Mouse (Mus musculus) lung, postnatal 4 days (tissue): Measurements from ENCODE around the gene Bcar3.
"Not testable (repeated sequence)": the region's sequence is repeated elsewhere in the genome, so short reads cannot be mapped to it uniquely, and the experiment has no call there.

Source experiments
- DNase-seq, 2 experiments: peaks; one replicate each; pipeline ENCODE4 v3.0.0; 2021

Bcar3 gene

DNA sequence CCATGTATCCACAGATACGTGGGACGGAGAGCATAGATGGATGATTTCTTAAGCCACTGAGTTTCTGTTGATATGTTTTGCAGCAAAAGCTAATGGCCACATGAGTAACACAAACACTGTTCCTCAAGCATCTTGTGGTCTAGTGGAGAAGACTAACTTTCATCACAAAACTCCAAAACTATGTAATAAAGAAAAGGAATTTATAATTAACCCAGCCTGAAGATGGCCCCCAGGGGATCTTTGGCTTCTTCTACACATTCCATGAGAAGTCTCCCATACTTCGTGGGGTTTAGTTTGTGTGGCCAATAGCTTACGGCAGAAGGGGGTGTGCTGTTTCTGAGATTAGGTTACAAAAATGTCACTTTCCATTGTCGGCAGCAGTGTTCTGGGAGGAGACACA lies 92.5 kb downstream of the Bcar3 start:
- no peak for DNase-seq

DNA sequence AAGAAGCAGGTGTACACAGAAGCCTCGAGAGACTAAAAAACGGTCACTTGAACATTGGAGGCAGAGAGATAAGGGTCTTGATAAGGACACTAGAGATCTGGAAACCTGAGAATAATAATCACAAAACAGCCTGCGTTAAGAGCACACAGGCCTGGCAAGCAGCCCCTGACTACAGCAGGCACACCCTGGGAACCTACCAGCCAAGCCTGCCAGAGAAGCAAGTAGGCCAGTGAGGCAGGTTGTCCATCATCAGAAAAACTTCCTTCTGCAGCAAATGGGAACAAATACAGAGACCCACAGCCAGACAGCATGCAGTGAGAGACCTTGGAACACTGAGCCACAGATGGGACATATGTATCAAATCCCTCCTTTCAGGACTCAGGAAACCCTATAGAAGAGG lies 93.8 kb downstream of the Bcar3 start:
- DNase-seq = no peak

DNA sequence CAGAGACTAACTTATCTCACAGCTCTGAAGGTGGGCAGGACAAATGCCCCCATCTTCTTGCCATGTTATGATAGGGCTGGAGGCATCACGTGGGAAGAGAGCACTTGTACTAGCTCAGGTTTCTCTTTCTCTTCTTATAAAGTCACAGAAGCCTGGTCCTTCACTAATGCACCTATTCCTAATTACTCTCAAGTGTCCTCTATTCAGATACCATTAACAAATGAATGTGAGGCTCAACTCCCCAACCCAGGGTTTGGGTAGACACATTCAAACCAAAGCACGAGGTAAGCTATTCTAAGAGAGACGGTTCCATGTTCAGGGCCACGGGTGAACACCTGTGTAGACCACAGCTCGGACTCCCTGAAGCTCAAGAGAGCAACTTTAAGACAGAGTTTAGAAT lies 96.0 kb downstream of the Bcar3 start:
- no peak for DNase-seq

DNA sequence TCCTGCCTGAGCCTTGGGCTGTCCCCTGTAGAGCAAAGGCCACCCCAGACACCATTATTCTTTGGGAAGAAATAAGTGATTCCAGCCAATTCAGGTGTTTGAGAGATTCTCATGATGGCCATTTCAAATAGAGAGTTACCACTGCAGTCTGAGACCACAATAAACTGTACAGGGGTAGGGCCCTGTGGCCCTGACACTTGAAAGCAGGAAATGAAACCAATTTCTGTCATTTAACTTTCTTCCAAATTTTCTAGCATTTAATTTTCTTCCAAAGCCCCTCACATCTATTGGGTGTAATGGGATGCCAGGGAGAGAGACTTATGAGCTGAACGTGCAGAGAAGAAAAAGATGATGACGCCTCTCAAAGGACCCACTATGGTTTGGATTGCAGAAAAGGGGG lies 97.2 kb downstream of the Bcar3 start:
- no peak for DNase-seq

DNA sequence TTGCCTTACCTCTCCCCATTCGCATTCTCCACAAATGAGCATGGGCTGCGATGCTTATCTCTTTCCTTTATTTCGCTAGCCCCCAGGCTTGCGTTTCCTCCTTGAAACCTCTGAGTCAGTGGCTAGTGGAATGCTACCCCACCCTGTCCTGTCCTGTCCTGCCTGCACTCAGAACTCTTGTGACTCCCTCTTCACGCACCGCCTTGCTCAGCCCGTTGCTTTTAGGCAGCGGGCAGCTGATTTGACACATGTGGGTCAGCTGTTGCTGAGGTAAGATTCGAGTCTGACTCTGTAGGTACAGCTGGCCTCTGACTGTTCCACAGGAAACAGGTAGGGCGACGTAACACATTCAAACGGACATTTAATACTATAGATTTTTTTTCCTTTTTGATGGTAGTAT lies 97.9 kb downstream of the Bcar3 start:
- DNase-seq = no peak

DNA sequence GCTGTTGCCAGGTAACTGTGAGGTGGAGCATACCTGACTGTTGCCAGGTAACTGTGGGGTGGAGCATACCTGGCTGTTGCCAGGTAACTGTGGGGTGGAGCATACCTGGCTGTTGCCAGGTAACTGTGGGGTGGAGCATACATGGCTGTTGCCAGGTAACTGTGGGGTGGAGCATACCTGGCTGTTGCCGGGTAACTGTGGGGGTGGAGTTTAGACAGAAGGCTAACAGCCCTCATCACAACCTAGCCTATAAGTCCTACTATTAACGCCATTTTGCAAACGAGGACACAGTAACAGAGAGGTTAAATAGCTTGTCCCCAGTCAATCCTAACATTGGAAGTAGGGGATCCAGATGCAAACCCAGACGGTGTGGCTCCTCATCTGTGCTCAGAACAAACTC lies 99.5 kb downstream of the Bcar3 start:
- DNase-seq = not testable (repeated sequence)

DNA sequence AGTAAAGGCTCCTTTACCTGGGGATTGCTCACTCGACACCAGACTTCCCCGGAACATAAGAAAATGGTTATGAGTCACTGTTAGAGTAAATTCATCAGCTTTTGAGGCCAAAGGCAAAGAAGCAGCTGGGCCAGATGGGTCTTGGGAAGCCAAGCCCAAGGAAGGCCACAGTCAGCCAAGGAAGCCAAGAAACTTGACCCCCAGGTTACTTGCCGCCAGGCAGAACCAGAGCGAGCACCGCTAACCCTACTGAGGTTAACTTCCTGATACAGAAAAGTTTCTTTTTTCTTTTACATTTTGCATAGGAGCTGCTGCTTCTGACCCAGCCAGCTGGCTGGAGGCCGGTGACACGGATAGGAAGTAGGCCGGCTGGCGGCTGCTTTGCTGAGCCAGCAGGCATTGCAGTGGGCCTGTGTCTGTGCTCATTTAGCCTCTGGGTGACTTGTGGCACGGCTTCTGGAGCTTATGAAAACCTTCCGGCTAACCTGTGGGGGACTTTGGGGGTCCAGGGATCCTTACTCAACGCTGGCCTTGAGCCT lies 100.0 kb downstream of the Bcar3 start:
- peak; percentile 39 to 76 for DNase-seq

DNA sequence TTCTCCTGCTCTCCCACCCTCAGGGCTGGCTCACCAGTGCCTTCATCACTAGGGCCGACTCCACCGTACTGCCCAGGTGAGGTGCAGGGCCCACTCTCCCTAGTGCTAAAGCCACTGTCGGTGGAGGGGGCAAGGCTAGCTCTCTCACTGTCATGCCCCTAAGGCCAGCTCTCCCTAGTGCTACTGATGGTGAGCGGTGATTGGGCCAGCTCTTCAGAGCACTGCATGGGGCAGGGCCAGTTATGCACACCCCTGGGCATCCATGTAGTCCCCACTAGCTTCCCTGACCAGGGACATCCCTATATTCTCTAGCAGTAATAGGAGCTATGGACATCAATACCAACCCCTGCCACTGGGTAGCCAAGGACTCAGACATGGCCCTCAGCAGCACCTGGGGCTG lies 103.0 kb downstream of the Bcar3 start:
- no peak for DNase-seq

DNA sequence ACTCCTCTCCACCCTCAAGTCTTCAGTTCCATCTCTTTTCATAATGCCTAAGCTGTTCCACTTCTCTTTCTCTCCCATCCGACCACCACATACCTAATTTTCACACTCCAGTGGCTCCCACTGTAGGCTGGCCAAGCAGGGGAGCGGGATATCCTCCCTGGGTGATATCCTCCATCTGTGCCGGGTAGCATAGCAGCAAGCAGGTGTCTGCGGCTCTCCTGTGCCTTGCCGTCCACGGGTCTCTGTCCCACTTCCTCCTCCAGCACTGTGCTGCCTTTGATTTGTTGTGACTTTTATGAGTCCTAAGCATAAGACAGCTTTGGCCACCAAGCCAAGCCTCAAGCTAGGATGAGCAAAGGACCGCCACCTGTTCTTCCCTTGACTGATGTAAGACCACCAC lies 103.5 kb downstream of the Bcar3 start:
- DNase-seq = no peak

DNA sequence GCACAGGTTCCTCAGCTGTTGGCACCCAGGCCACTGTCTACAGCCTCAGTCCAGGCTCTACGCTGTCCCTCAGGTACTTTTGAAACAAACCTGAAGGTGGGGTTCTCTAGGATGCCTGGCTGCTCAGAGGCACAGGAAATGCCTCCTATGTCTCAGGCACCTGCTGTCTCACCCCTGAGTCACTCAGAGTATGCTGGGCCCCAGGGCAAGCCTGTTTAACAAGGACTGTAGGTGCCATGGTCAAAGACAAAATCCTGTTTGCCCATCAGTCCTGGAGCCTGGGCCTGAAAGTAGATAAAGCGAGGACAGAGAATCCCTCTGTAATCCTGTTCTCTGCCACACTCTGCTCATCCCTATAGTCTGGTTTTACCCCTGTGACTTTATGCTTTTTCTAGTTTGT lies 107.1 kb downstream of the Bcar3 start:
- DNase-seq = no peak

DNA sequence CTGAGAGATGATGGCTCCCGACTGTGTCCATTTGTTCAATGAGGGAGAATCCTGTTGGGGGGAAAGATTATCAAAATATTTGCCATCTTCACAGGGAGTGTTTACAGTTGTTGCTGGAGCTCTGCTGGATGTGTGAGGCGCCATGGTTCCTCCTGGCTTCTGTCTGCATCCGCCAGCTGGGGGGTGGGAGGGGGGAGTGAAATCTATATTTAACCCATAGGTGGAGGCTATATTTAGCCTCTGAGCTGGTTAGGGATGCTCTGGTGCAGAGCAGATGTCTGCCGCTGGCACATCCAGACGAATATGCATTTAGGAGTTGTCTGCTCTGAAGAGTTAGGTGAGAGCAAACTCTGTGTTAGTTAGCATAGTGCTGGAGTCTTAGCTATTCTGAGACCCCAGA lies 108.2 kb downstream of the Bcar3 start:
- peak in 1 of 2 experiments; percentile 56 for DNase-seq

DNA sequence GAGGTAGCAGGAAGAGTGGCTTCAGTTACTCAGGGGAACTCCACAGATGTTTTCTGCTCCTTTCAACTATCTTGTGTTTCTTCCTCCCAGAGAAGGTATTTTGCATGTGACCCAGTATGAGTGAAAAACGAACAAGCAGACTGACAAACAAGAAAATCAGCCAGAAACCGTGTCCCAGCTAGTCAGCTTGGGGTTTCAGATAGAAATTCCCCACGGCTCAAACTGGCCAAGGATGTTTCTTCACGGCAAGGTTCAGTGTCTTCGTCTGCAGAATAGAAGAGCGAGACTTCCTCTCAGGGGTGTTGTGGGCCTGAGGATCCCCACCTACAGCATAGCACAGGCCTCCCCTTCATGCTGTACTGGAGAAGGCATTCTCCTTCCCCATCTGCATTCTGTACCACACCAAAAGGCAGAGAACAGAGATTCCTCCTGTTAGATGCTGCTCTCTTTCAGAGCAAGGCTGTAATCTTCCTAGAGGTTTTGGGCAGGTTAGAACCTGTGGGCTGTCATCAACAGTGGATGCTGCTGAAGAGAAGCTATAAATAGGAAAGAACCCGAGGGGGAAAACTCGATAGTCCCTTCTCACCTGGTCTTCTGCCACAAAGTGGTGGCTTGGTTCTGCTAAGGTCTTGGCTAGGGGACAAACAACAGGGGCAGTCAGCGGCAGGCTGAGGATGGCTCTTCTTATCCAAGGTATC lies 110.1 kb downstream of the Bcar3 start:
- DNase-seq = no peak

DNA sequence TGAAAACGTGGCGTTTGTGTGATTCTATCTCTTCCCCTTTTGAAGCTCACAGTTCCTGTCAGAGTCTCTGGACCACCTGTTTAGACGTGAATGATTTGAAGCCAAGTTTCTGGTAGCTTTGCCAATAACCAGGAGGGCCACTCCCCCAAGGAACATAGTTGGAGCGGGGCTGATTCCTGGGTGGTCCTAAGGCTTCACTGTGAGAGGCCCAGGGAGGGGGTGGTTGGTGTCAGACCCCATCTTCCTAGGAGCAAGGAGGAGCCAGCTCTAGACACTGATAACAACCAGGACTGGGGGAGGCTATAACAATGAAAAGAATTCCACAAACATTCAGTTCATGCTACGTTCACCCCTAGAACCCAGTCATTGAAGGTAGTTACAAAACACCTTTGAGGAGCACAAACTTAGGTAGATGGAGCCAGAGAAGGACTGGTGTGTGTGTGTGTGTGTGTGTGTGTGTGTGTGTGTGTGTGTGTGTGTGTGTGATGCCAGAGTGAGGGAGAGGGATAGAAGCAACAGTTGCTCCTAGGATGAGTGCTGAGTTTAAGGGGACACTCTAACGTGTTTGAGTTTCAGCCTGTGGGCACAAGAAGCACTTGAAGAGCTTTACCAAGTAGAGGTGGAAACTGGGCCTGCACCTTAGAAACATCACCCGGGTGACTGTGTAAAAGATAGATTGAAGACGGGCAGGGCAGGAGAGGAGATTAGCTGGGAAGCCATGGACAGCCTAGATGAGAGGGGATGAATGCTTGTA lies 111.4 kb downstream of the Bcar3 start:
- no peak for DNase-seq

DNA sequence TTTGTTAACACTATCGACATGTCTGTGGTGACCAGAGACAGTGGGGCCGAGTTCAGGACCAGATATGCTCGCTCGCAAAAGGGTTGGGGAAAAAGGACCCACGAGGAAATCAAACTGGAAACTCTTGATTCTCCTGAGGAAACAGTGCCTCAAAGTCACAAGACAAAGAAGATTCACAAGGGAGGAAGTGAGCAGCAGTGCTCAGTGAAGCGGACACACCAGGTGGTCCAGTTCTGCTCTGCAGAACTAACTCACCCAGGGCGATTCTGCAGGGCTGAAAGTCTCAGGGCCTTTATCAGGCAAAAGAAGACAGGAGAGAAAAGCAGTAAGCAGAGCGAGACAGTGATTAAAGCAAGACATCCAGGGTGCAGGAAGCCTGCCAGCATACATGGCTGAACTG lies 112.5 kb downstream of the Bcar3 start:
- DNase-seq = no peak

DNA sequence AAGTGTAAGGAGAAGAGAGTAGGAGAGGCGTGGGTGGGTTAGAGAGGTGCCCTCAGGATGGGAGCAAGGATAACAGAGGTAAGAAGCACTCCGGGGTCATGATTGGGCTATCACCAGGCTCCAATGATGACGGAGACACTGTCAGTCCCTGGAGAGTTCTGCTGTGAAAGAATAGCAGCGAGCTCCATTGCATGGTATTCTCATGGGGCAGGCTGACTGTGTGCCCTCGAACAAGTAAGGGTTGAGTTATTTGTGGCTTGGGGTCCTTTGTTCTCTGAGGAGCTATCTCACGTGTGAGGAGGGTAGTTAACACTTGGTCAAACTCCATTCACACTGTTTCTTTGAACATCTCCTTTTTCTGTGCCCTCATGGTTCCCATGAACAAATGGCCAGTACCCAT lies 113.8 kb downstream of the Bcar3 start:
- no peak for DNase-seq

DNA sequence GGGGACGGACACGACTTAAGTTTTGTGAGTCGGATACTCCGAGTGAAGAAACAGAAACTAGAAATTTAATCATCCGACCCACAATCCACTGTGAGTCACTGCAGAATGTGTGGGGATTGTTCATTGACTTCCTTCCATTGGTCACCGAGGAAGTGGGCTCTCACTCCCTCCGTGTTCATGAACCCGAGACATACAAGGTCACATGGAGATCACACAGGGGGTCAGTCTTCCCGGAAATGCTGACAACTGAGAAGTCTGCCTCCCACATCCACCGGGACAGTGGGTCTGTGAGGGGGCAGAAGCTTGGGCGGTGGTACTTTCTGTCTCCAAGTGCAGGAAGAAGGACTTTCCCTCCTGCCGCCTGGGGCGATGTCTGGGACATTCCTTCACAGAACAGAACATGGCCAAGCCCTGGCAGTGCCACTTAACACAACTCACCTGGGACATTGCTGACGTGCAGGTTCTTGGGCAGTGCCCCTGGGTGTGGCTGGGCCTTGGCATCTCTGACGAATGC lies 114.9 kb downstream of the Bcar3 start:
- DNase-seq = peak; percentile 60 to 85

DNA sequence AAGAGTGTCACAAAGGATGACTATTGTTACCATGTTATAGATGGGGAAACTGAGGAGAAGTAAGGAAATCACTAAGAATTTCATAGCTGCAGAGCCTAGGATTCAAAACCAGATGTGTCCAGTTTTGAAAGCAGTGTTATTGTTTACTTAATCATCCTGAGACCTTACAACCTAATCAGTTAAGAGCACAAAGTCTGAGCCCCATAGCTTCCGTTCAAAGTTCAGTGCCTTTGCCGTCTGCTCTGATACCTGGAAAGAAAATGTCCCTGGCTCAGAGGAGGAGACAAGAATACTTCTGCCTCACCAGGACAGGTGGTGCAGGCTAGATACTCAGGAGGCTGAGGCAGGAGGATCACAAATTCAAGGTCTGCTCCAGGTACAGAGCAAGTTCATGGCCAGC lies 117.7 kb downstream of the Bcar3 start:
- no peak for DNase-seq

DNA sequence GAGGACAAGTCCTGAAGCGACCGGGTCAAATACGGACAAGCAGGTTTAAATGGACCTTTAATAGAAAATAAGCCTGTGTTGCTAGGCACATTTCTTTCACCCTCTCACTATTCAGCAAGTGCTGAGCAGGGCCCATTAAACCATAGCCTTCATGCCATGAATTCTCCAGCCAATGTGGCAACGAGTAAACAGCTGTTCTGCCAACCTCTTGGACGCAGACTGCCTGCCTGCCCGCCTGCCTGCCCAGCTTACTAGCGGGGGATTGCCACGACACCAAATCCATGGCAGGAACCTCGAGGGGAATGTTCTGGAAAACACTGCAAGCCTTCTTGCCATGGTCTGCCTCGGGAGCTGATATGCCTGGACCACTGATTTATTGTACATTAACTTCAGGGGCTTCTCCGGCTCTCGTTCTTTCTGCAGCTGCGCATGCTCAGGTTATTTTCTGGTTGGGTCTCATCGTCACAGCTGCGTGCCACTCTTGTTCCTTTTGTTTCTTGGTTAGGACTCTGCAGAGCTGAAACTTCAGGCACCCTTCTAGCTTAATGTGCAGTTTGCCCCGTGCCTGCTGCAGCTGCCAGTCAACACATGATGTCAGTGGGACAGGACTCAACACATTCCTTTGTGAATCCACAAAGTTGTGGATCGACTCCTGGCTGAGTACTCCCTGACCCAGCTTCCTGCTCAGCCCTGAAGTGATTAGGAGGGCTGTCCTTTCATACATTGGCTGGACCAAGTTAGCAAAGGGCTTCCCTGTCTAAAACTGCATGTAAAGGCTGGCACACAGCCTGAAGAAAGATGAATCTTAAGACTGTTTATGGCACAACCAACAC lies 120.0 kb downstream of the Bcar3 start:
- no peak for DNase-seq

DNA sequence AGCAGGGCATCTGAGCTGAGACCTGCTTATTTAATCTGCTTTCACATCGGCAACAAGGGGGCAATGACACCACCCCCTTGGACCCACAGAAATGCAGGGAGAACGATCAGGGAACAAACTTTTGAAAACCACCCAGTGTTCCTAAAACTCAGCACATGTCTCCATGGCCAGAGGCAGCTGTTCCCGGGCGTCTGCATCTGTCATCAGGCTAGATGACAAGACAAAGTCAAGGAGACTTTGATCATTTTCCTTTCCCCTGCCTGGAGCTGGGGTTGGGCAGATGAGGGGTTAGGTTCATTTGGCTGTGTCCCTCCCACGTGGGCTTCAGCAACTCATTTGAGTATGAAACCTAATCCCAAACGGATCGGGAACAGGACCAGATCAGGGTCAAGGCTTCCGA lies 120.9 kb downstream of the Bcar3 start:
- DNase-seq = no peak

DNA sequence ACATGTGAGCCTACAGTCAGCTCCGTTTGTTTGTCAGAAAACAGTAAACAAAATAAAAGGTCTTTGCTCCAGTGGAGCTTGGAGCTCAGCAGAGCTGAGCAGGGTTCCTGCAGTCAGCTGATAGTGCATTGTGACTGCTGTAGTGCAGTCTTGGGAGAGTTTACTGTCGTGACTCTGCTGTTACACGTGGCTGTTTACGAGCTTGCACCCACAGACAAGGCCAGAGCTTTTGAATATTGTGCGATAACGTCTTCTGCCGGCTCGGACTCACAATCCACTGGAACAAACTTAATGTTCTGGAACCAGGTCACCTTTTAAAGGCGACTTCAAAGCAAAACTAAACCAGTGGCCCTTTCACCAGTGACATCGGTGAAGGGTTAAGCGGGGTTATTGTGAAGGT lies 123.5 kb downstream of the Bcar3 start:
- no peak for DNase-seq

DNA sequence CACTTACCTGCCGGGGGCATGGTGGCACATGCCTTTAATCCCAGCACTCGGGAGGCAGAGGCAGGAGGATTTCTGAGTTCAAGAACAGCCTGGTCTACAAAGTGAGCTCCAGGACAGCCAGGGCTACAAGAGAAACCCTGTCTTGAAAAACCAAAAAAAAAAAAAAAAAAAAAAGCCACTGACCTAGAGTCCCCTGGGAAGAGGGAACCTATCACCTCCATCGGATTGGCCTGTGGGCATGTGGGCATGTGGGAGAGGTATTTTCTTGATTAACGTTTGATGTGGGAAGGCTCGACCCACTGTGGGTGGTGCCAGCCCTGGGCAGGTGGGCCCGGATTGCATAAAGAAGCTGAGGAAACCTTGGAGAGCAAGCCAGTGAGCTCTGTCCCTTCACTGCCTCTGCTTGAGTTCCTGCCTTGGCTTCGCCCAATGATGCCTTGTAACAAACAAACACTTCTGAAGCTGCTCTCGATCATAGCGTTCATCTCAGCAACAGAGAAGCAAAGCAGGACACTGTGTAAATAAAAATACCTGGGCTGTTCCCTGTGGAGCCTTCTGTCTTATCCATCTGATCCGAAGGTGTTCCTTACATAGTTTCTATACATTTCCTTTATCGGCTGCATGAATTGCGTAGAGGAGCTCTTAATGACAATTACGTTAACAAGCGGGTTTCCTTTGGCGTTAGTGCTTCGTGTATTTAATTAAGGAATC lies 124.8 kb downstream of the Bcar3 start:
- DNase-seq = no peak

DNA sequence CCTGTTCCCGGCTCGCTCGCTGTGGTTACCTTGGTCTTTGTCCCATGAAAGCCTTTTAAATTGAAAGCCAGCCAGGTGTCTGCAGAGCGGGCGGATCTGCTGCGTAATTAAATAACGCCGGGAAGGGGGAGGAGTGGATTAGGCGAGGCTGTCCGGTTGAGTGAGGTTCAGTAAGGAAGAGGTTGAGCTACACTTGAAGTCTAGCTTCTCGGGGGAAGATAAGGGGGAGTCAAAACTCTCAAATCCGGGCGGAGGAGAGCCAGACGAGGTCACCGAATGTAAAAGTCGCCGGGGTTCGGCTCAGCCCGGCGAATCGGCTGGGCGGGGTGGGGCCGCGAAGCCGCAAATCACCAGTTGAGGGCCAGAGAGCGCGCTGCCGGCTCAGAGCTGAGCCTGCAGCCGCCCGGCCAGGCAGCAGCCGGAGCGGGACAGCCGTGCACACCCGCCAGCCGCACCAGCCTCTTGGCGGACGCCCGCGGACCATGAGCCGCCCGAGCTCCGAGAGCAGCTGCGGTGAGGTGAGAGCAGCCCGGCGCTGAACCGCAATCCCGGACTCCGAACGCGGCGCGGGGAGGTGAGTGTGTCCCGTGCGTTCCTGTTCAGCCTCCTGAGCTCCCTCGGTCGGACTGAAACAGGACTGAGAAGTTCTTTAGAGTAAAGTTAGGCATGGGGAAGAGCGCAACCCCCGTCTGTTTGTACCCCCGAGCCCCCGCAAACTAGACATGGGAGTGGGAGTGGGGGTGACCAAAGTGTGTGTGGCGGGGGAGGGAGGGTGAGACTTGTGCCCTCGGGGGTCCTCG lies 125.9 kb downstream of the Bcar3 start:
- peak; percentile 85 to 90 for DNase-seq
